Mouse (Mus musculus) lung, adult 2 months (tissue): Measurements from ENCODE around the gene Cdhr2.

Experiments used
- CTCF ChIP-seq: fragments of 200-500 bp; IDR thresholded peaks from 2 replicates; pipeline ENCODE4 v1.5.1; 2011; ENCODE audit warnings: mild to moderate bottlenecking, low read length, control low read depth; ENCODE audit not compliant: insufficient read depth
- POLR2A ChIP-seq: fragments of 200-500 bp; IDR thresholded peaks from 2 replicates; pipeline ENCODE4 v1.6.1; 2011; ENCODE audit warnings: low read depth, mild to moderate bottlenecking, control low read depth, low read length, borderline replicate concordance; ENCODE audit errors: extremely low read depth

- TF ChIP-seq CTCF (no peak), POLR2A (no peak)
These were observed 3.6 kb downstream of the Cdhr2 start for GRCm38 (mm10) chr13:54704890-54705289.
